Mouse (Mus musculus) ES-Bruce4 (cell line): ENCODE data around the gene Ms4a7.

ENCODE experiments used
- CTCF ChIP-seq: IDR thresholded peaks from one replicate; pipeline ENCODE4 v1.8.1; 2011; ENCODE audit warnings: low read depth, low read length
- EP300 ChIP-seq: IDR thresholded peaks from 2 replicates; pipeline ENCODE4 v1.6.1; 2011; ENCODE audit warnings: low read depth, low read length; ENCODE audit not compliant: insufficient read depth
- POLR2A ChIP-seq: IDR thresholded peaks from one replicate; pipeline ENCODE4 v1.8.1; 2011; ENCODE audit warnings: low read length; ENCODE audit not compliant: insufficient read depth

DNA sequence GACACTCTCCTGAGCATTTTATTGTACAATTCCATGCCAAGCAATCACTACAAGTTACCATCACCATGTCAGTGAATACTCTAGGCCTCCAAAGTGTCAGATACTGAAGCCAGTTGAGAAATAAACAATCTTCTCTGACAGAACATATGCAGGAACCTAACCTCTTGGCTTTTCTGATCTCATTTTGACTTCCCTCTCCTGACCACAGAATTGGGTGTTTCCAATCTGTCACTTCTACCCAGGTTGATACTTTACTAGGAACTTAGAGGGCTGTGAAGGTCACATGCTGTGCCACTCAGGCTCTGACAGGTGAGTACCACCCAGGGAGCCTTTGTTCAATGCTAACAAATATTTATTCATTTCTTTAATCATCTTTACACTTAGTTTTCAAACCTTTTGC is 26.1 kb upstream of the Ms4a7 start:
- TF ChIP-seq CTCF (no peak), EP300 (no peak), POLR2A (no peak)
